Mouse (Mus musculus): ENCODE measurements around the gene Gramd1a.

Gramd1a gene

DNA sequence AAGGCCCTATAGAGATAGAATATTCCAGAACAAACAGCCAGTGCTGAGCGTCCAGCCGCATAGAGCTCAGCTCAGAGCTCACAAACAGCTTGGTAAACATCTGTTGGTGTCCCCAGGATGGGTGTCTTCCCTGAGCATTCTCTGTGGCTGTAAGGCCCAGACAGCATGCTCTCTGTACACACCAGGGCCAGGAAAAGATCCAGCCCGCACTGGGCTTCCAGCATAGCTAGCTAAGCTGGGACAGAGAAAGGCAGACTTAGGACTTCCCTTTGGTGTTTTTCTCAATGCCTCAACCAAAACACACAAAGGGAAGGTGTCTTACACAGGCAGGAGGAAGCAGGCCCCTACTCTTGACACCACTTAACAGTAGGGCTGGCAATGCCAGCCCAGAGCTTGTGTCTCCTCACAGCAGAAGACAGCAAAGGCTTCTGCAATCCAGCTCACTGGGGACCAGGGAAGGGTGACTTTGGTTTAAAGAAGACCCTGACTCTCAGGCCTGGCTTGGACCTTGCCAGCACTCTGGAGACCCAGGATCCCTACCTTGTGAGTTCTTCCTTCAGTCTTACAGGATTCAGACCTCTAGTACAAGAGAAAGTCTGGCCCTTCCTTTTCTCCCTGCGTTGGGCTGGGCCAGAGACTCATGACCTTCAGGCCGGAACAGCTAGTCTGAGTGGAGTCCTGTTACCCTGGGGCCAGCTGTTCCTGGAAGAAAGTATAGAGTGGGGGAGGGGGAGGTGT is at the start of gene Gramd1a:
TSS of gene Gramd1a (minus strand) at position 601 of the 738 bp plus-strand sequence.
- DNase-seq = no peak

DNA sequence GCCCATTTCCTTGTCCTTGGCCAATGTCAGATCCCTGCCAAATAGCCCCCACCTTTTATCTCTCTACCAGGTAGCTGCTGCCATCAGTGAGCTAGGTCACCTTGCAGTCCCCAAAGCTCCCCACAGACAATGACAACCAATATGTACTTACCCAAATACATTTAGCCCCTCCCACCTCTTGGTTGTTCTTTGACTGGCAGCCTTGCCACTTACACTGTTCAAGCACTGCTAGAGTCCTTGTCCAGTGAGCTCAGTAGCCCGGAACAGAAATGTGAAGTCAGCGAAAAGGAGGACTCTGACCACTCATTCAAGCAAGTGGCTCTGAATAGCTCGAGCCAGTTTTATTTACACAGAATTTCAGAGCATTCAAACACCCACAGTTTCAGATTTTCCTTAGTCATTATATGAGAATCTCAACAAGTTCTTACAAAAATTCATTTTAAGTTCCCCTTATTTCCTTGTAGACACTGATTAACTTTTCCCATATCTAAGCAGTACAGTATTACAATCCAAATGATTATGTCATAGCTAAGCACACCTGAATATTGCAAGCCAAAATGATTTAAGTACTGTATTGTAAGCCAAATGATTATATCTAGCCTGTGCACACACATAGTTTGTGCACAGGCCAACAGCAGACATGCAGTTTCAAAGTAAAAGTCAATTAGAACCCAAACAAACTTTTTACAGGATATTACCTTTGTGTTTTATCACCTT is 40.1 kb upstream of the Gramd1a start:
- DNase-seq = no peak

DNA sequence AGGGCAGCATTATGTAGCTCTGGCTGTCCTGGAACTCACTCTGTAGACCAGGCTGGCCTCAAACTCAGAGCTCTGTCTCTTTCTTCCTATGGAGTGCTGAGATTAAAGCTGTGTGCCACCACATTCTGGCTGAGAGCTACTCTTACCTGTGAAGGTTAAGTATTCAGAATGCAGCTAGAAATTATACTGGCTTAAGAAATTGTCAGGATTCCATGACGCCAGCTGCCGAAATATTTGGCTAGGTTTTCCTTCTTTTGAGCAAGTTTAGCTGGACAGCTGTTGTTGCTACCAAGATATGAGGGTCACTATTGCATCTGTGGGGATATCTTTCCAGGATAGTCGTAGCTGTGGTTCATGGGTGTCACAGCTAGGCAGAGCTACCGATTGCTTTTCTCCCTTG is 29.0 kb upstream of the Gramd1a start:
- no peak for DNase-seq

DNA sequence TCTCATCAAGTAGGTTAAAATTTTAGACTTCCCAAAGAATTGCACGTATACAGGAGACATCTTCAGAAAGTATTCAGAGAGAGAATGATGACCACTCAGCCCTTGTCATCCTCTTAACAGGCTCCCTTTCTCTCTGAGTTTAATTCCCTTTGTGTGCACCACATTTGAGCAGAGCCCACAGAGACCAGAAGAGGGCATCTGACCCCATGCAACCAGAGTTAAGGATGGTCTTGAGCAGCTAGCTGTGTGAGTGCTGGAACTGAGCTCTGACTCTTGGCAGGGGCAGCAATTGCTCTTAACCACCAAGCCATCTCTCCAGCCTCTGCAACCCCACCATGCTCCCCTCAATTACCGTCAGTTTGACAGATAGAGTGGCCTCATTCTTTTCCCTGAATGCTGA is 27.2 kb upstream of the Gramd1a start:
- no peak for DNase-seq

DNA sequence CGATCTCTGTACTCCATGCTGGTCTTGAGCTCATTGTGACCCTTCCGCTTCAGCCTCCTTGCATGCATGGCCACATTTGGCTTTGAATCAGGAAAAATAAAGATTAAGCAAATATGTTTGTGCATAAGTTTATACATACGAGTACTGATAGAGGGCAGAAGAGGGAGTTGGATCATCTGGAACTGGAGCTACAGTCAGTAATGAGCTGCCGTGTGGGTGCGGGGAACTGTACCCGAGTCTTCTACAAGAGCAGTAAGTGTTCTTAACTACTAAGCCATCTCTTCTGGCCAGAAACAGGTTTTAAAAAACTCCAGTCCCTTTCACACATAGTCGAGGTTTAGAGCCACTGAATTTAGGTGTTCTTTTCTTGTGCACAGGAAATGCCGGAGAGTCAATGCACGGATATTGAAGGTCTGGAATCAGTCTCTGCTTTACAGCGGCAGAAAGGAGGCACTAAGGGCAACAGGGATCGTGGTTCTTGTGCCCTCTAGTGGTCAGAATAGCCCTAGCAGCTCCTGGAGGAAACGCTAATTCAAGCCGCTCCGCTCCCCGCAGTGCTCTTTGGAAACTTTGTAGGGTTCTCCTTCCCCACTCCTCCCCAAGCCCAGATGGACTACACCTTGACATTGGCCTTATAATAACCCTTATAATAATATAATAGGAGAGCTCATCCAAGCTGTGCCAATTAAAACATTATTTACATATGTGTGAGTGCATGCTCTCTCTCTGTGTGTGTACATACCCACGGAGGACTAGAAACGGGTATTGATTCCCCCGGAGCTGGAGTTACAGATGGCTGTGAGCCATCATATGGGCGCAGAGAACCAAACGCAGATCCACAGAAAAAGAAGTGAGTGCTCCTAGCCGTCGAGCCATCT is 21.4 kb upstream of the Gramd1a start:
- peak; percentile 71 for DNase-seq

DNA sequence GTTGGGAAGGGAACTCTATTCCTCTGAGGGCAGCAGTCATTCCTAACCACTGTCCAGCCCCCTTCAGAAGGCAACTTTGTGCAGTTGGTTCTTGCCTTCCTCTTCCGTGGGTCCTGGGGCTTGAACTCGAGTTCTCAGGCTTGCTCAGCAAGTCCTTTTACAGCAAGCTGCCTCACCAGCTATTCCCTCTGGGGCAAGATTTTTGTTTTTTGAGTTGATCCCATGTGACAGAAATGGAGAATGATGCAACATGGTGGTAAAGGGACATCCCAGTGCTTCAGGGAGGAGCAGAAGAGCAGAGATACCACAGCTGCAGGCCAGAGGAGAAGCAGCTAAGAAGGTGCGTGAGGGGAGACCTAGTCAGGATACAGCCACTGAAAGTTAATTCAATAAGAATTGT is 19.4 kb upstream of the Gramd1a start:
- no peak for DNase-seq

DNA sequence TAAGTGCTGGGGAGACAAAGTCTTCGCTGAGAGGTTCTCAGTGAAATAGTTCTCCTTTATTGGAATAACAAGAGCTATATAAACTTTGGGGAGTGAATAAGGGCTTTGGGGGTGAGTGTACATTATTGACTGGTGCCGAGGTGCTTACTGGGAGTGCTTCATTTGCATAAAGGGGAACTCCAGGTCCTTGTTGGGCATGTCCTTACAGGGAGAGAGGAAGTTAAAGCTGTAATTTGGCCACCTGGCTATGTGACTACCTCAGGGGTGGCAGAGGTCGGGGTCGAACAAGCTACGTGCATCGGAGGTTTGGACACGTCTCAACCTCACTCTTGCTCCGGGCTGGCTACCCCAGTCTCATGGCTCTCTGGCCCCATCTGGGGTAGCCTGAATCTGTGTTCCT is 18.8 kb upstream of the Gramd1a start:
- DNase-seq = no peak

DNA sequence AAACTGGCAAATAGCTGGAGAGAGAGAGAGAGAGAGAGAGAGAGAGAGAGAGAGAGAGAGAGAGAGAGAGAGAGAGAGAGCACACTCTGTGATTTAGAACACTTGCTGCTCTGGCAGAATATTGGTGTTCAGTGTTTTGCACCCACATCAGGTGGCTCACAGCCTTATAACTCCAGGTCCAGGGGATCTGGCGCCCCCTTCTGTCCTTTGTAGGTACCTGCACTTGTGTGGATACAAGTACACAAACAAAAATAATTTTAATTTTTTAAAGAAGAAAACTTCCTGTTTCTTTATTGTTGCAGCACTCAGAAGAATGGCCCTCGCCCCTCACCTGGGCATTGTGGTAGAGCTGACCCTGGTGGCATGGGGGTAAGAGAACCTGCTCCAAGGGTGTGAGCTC is 16.5 kb upstream of the Gramd1a start:
- no peak for DNase-seq

DNA sequence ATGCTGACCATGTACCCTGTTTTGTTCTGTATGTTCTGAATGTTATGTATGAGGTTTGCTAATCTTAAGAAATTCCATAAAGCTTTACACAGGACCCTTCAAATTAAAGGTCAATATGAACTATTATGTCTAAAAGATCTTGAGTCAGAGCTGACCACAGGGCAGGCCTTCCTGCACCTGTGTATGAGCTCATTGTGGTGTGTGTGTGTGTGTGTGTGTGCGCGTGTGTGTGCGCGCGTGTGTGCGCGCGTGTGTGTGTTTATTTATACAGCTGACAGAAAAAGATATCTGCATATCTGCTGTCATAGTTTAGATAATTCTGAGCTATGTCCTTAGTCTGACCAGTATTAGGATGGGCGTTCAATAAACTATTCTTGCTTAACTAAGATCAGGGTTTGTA is 14.8 kb upstream of the Gramd1a start:
- no peak for DNase-seq

DNA sequence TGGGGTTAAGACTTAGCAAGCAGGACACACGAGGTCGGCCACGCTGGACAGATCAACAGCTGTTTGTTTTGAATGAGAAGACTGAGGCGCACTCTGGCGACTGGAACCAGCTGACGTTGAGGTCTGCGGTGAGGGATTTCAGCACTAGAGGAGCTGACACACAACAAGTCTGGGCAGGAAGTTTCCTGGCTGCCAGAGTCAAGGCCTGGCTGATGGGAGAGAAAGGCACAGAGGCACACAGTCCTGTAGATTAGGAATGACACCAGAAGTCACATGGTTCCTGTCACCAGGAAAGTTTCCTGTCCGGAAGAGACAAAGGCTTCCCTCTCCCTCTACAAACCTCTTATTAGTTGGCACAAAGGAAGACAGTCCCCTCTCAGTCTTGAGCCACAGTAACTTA is 12.7 kb upstream of the Gramd1a start:
- DNase-seq = no peak

DNA sequence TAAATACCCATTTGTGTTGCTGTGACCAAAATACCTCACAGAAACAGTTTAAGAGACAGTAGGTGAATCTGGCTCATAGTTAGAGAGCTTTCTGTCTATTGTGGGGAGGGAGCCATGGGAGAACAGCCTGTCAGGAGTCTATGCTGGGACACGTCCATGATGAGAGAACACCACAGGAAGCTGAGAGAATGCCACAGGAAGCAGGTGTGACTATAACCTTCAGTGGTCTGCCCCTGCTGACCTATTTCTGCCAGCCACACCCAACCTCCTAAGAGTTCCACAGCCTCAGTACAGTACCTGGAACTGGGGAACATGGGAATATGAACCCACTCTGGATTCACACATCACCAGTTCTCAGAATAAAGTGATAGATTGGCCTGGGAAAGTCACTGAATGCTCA is 9.1 kb upstream of the Gramd1a start:
- no peak for DNase-seq

DNA sequence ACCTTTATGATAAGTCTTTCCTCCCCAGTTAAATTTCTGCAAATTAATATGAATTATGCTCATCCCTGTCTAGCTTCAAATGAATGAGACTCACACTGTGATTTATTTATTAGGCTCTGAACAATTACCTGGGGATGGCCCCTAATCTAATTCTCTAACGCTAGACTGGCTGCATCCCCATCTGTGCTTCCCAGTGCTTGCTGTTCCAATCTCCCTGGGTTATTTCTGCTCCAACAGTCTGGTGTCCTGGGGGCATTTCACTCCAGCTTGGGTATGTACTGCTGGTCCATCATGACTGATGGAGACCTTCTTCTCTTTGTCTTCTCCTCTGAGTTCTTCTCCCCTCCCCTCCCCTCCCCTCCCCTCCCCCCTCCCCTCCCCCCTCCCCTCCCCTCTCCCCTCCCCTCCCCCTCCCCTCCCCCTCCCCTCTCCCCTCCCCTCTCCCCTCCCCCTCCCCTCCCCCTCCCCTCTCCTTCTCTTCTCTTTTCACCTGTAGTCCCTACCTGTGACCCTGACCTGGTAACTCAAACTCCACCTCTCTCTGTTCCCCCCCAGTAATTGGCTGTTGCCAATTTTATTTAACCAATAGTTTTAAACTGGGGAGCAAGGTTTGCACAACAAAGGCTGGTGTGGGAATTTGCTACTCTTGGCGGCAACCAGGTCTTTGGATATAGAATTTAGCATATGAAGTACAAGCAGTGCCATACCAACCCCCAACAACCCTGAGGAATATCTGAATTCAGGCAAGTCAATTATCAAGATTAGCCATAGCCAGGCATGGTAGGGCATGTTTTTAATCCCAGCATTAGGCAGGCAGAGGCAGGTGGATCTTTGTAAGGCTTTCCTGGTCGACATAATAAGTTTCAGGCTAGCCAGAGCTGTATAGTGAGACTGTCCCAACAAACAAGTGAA is 8.2 kb upstream of the Gramd1a start:
- no peak for DNase-seq

DNA sequence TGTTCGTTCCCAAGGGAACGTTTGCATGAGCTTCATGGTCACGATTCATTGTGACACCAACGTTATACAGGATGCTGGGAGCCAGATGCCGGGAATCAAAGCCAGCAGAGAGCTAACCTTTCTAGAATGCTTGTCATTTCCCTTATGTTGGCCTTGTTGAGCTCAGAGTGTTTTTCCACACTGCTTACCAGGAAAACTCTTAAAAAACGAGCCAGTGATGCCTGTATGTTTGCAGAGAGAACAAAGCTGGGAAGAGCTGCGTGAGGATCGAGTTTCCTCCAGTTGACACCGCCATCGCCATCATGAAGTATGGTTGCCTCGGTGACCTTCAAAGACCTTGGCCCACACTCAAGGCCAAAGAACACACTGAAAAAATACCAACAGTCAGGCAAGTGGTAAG is 6.6 kb upstream of the Gramd1a start:
- no peak for DNase-seq

DNA sequence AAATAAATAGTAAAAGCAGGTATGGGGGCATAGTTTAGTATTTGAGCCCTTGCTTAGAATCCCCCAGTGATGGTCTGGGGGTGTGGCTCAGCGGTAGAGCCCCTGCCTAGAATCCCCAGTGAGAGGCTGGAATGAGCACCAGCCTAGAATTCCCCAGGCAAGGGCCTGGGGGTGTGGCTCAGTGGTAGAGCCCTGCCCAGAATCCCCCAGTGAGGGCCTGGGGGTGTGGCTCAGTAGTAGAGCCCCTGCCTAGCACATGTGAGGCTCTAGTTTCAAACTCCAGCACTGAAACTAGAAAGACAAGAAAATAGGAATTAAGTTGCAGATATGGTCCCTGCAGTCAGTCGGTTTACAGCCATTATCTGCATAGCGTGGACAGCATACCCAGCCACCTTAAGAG is 6.1 kb upstream of the Gramd1a start:
- DNase-seq = no peak

DNA sequence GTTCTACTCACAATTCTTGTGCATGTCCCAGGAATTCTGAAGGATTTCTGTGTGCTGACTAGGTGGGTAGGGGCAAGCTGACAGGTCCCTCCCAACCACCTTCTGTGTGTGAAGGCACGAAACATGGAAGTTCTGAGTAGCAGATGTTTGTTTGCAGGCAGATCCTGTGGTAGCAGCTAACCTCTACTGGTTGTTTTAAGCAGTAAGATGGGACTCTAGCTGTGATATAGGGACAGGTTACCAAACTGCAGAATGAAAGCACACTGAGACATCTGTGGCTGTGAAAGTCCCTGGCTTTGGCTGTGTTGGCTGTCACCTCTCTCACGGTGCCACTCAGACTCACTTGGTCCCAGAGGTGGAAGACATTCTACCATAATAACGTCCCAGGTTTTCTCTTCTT is 5.5 kb upstream of the Gramd1a start:
- DNase-seq = no peak

DNA sequence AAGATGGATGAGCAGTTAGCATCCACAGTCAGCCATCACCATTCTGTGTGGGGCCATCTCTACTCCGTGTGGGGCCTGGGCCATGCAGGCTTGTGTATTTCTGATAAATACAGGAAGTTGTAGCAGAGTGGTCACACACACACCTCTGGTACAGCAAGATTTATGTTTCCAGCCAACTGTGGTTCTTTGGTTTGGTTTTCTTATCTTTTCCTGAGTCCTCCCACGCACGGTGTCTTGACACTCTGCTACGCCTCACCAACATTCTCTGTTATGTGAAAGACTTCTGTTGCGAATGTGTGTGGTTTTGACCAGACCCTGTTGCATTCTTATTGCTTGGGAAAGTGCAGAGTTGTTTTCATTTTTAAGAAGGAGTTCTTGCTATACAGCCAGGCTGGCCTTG is 5.1 kb upstream of the Gramd1a start:
- no peak for DNase-seq

DNA sequence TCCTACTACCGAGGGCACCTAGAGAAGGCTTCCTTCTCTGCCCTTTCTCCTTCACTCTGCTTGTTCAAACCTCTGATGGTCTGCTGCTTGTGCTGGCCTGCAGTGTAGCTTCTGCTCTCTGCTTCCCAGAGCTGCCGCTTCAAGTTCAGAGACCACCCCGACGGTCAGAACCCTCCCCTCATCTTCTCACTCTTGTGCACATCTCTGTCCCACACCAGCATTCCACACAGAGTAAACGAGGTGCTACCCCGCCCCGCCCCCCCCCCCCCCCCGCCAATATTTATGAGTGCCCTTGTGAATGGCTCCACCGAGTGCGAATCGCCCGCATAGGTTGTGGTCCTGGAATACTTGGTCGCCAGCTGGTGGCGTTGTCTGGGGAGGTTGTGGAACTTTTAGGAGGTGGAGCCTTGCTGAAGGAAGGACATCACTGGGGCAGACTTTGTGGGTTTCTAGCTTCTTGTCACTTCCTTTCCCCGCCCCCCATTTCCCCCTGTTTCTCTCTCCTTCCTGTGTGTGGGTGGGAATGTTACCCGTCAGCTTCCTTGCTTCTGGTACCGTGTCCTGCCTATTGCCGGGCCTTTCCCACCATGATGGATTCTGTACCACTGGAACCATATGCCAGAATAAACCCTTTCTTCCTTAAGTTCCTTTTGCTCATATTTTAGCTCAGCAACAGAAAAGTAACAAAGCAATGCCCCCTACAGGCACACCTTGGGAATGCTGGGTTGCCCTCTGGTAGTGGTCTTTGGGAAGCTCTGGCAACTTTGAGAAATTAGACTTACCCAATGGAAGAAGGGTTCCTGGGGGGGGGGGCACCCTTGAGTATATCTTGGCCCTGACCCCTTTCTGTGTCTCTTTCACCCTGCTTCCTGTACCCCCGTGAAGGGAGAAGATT is 585 bp upstream of the Gramd1a start:
- DNase-seq = no peak

DNA sequence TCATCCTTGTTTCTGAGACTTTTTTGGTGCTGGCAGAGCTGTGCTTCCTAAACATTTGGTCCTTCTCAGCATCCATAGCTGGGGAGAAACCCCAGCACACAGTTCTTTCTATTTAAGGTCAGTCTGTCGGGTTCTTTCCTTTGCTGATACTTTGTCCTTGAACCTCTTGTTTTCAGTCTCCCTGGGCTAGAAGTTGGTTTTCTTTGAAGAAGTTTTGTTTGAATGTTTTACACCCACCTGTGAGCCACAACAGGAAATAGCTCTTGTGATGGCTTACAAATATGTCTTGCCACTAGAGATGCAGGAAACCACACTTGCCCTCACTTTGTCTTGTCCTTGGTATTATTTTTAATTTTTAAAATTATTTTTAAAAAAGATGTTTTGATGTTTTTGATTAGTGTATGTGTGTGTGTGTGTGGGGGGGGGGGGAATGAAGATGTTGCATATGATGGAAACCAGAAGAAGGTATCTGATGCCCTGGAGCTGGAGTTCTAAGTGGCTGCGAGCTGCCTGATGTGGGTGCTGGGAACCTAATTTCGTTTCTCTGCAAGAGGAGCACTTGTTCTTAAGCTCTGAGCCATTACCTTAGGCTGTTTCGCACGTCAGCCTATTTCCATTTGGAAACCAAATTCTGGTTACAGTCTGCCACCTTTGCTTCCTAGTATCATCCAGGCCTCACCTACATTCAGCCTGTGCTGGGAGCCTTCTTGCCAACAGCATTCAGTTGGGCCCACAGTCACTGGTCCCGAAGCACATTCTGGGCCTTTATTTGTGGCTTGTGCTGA is 2.0 kb downstream of the Gramd1a start:
- peak; percentile 1 for DNase-seq

DNA sequence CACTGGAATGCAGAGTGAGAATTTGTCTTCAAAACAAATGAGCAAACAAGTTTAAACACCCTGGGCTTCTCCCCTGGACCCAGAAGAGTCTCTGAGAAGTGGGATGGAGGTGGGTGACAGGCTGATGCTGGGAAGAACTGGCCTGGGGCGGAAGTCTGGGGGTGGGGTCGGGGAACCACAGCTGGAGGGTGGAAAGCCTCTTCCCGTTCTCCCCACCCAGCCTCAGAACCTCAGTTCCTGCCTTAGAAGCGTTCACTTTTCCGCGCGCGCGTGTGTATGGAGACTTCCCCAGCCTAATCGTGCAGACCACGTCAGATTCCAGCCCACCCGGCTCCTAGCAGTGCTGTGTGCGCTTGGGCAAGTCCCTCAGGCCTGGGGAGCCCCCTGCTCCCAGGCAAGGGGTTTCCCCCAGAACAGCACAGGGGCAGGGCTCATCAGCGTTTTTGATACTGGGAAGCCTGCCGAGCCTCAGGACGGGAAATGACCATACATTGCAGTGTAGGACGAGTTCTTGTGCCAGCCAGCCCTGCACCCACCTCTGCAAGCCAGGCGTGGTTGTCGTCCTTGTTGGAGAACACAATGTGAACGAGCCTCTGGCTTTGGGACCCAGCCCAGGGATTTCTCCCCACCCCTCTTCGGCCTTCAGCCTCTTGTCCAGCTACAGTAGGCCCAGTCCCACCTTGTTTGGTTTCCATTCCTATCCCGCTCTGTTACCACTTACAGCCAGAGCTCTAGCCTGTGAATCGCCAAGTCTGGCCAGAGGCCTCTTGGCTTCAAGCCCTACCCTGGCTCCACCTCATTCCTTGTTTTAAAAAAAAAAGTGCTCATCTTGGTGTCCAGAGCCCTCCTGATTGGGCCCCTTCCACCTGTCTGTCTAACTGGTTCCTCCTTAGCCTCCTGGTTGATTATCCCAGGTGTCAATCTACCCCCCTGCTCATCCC is 4.1 kb downstream of the Gramd1a start:
- DNase-seq = peak; percentile 55
